Mouse (Mus musculus) layer of hippocampus, postnatal 25 days (tissue): ENCODE data around the gene Jrkl. TPM values are rescaled to one million over a fixed set of nuclear protein-coding genes. Genes with fewer than 3 reads are reported as not detected.

Source experiments
- total RNA-seq, 2 experiments: library from RNA; stranded (reverse); gene quantifications; 2 replicates each; pipeline ENCODE4 v1.2.3; 2021

Jrkl gene
- total RNA-seq, 2 experiments from 2014 or later, result 8.5 to 9.3 TPM

Other genes with a start within 250 kb of the Jrkl start
- gene Ccdc82, start 1.1 kb upstream of the Jrkl start, total RNA-seq, result 10 to 100 TPM; 11.0 to 12.2 TPM
- gene Maml2, start 52.1 kb upstream of the Jrkl start, total RNA-seq, result 10 to 100 TPM; 20.5 to 22.8 TPM
- gene Gm17571, start 200.9 kb upstream of the Jrkl start, total RNA-seq, result not detected